Mouse (Mus musculus): ENCODE measurements around the gene Syt5.

Gene Syt5

DNA sequence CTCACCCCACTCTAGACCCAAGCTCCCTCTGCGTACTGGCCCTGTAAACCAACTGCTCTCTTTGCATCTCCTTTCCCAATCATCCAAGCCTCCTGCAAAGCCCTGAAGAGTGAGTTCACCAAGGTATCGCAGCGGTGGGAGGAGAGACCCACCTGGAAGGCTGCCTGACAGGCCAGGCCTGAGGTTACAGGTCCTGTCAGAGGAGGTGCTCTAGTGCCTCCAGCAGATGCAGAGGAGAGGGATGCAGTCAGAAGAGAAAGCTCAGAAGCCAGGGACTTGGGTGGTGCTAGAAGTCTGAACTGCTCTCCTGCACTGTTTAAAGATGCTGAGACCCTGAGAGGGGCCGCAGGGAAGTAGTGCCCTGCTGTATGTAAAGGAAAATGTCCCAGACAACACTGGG is 48.3 kb downstream of the Syt5 start:
- DNase-seq (ENCODE audit: low spot score) = no peak

DNA sequence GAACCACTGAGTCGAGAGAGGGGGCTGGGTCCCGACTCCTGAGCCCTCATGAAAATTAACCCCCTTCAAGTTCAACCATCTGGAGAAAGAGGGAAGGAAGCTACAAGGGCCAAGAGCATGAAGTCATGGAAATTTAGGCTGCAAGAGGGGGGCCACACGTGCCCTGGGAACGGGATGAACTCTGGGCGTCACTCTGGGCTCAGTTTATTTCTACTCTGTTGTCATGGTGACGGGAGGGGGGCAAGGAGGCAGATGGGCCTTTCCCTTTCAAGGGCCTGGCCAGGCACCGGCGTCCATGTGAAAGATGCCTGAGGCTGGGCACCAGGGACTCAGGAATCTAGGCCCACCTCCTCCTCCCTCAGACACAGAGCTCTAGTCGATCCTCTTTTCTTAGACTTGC is 49.1 kb downstream of the Syt5 start:
- DNase-seq (ENCODE audit: low spot score) = no peak

DNA sequence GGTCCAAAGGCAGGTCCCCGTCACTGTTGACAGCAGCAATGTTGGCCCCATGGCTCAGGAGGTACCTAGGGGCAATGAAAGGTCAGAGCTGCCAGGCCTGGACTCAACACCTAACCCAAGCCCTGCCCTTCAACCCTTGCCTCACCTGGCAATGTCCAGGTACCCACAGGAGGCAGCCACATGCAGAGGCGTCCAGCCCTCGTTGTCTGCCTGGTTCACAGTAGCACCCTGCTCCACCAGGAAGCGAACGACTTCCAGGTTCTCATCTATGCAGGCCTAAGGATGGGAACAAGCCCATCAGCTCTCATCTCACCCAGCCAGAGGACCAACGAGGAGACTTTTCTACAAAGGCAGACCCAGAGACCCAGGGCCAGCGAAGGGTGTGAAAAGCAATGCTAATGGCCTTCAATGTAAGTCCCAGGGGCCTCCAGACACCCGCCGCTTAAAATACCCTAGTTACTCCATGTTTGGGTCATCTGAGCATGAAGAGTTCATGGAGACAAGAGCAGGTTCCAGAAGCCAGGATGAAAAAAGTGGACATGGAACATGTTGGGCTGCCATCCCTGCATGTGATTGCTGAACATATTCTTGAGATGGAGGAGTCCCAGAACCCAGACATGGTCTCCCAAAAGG is 50.0 kb downstream of the Syt5 start:
- no peak for DNase-seq (ENCODE audit: low spot score)

DNA sequence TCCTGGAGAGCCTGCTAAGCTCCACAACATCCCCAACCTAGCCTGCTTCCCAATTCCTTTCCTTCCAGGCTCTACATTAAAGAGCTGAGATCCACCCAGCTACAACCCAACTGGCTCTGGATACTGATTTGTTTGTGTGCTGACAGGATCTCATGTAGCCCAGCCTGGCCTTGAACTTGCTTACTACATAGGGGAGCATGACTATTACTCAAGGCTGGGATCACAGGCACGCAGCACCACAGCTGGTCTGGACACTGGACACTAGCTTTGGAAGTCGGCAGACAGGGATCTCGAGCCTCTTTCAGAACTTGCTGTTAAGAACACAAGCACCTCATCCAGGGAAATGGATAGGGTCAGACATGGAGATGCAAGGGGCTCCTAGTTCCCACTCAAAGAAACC is 50.9 kb downstream of the Syt5 start:
- no peak for DNase-seq (ENCODE audit: low spot score)

DNA sequence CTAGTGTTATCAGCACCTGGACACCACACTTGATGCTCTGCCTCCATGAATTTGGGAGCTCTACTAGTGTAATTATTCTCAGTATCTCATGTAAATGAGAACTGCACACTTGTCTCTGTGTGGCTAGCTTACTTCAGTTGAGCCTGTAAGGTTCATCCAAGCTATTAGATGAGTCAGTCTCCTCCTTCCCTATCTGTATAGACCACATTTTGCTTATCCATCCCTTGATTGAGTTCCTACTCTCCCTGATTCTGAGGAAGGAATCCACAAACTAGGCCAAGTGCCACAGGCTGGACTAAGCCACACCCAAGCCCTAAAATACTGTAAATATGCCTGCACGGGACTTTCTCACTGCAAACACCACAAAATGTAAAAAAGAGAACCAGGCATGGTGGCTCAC is 53.4 kb downstream of the Syt5 start:
- DNase-seq (ENCODE audit: low spot score) = no peak

DNA sequence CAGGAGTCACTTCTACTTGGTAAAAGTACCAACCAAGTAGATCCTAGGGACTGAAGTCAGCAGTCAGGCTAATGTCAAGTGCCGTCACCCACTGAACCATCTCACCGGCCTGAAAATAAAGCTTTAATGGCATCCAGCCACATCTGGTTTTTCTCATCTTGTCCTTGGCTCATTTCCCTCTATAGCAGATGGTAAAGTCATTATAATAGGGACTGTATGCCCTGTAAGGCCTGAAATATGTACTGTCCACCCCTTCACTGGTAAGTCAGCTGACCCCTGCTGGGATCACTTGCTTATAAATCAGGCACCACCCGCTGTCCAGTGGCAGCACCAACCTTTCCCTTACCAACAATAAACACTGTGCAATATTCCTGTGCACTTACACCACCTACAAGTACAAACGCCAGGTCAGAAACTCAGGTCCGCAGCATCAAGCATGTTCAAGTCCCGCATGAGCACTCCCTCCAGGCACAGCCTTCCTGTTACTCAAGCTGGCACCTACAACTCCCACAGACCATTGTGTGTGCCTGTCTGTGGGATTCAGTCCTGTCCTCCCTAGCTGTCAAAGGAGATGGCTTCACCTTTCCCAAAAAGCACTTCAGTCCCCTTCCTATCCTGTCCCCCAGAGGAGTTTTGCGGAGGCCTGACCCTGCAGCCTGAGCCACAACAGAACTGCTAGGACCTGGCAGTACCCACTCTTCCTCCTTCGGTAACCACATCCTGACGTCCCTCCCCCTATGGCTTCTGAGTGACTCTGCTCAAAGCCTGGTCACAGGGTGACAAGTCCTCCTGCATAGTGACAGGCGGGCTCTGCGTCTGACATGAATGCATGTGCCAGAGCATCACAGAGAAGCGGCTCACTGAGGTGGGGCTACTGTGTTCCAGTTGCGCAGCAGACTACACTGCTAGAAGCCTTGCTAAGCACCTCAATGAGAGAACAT is 54.8 kb downstream of the Syt5 start:
- DNase-seq (ENCODE audit: low spot score) = no peak

DNA sequence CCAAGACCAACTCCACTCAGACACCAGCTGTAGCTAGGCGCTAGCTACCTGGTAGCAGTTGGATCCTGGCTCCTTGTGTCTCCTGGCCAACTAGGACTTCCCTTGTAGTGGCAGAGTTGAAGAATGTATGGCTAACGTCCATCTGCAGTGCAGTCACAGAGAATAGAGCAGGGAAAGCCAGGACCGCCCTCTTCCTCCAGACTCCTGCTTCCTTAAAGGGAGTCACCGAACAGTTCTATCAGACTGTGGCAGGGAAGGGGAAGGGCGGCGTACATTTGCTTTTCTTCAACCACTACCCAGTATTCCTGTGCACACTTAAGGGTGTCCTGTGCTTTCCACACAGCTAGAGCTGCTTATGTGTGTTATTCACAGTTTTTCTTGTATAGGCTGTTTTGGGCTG is 56.0 kb downstream of the Syt5 start:
- DNase-seq (ENCODE audit: low spot score) = no peak
